Mouse (Mus musculus): Measurements from ENCODE around the gene Dnajb5. TPM values are rescaled to one million over a fixed set of nuclear protein-coding genes. Genes with fewer than 3 reads are reported as not detected.

The Dnajb5 gene
- polyA plus RNA-seq, 1 experiment from 2014 or later: 7.3 TPM

Other genes with a start within 250 kb of the Dnajb5 start
- not detected in 2 replicates for gene 4930578G10Rik, start 214.3 kb upstream of the Dnajb5 start, polyA plus RNA-seq (2014; fragmentation: Nextera tagmentation; extraction: Ambion mirVana)
- not detected in 2 replicates for gene Ccl19, start 193.2 kb upstream of the Dnajb5 start, polyA plus RNA-seq (2014; fragmentation: Nextera tagmentation; extraction: Ambion mirVana)
- gene Ccl21a, start 175.8 kb upstream of the Dnajb5 start, polyA plus RNA-seq (2014; fragmentation: Nextera tagmentation; extraction: Ambion mirVana): 0.57 and 0.82 TPM in 2 replicates
- 0.07 TPM in 1 of 2 replicates, not detected in the other for gene Fam205a1, start 95.9 kb upstream of the Dnajb5 start, polyA plus RNA-seq (2014; fragmentation: Nextera tagmentation; extraction: Ambion mirVana)
- gene Gm12394, start 93.0 kb upstream of the Dnajb5 start, polyA plus RNA-seq (2014; fragmentation: Nextera tagmentation; extraction: Ambion mirVana): not detected in 2 replicates
- not detected in 2 replicates for gene Fam205c, start 75.6 kb upstream of the Dnajb5 start, polyA plus RNA-seq (2014; fragmentation: Nextera tagmentation; extraction: Ambion mirVana)
- gene Phf24, start 33.2 kb upstream of the Dnajb5 start, polyA plus RNA-seq (2014; fragmentation: Nextera tagmentation; extraction: Ambion mirVana): 0.04 and 0.21 TPM in 2 replicates
- 0.45 and 0.56 TPM in 2 replicates for gene 1700022I11Rik, start 19.8 kb downstream of the Dnajb5 start, polyA plus RNA-seq (2014; fragmentation: Nextera tagmentation; extraction: Ambion mirVana)
- 654 and 670 TPM in 2 replicates for gene Vcp, start 50.7 kb downstream of the Dnajb5 start, polyA plus RNA-seq (2014; fragmentation: Nextera tagmentation; extraction: Ambion mirVana)
- gene Fancg, start 60.7 kb downstream of the Dnajb5 start, polyA plus RNA-seq (2014; fragmentation: Nextera tagmentation; extraction: Ambion mirVana): 19.1 and 23.6 TPM in 2 replicates
- gene Pigo, start 76.0 kb downstream of the Dnajb5 start, polyA plus RNA-seq (2014; fragmentation: Nextera tagmentation; extraction: Ambion mirVana): 21.7 and 22.7 TPM in 2 replicates
- 411 and 426 TPM in 2 replicates for gene Stoml2, start 81.9 kb downstream of the Dnajb5 start, polyA plus RNA-seq (2014; fragmentation: Nextera tagmentation; extraction: Ambion mirVana)
- 6.0 and 6.5 TPM in 2 replicates for gene Fam214b, start 96.4 kb downstream of the Dnajb5 start, polyA plus RNA-seq (2014; fragmentation: Nextera tagmentation; extraction: Ambion mirVana)
- gene Unc13b, start 109.1 kb downstream of the Dnajb5 start, polyA plus RNA-seq (2014; fragmentation: Nextera tagmentation; extraction: Ambion mirVana): 2.4 and 2.5 TPM in 2 replicates

Measured in limb, embryonic 11.5 days (tissue).